Mouse (Mus musculus): ENCODE results near the gene Cdhr4.
"Not testable (repeated sequence)": the region's sequence is repeated elsewhere in the genome, so short reads cannot be mapped to it uniquely, and the experiment has no call there.

The Cdhr4 gene

DNA sequence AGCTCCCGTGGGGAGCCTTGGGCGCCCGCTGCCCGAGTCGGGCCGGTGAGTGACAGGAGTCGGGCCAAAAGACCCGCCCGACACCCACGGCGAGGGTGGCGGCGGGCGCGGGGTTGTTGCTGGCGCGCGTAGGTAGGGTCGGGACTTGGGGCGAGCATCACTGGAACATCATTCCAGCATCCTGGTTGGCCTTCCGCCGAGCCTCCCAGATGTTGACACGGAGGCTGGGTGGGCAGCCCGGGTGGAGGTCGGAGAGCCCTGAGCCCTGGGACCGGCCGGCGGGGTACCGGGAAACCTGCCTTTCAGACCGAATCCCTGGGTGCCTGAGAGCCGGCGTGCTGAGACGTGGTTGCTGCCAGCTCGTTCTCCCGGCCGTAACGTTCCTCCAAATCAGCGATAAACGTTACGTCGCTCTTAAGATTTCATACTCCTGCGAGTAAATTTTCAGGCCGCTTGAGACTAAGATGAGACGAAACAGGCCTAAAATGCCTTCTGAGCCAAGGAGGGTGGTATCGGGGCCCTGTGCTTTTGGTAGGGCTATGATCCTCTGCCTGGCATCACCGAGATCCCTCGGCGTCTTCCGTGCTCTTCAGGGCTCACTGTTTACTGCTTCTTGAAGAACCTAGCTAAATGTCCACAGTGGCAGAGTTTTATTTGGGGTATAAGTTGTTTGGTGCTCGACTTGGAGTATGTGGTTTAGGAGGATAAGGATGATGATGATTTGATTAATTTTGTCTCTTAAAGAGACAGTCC is 10.7 kb downstream of the Cdhr4 start:
- no peak for DNase-seq (ENCODE audit: inconsistent age in 2 of 2, low spot score in 1 of 2)

DNA sequence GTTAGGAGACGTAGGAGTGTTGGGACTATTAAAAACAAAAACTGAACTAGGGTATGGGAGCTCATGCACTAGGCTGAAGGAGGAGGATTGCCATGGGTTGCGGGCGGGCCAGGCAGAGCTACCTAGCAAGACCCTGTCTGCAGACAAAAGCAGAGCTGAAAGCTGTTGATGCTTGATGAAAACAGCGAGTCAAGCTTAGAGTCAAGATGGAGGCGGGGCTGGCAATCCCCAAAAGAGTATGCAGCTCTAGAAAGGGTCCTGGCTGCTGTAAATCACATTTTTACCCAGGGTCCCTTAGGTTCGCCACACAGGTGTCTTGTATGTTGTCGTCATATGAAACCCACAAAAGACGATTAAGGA is 11.2 kb downstream of the Cdhr4 start:
- peak in 1 of 2 experiments; percentile 68 for DNase-seq (ENCODE audit: inconsistent age in 2 of 2, low spot score in 1 of 2)

DNA sequence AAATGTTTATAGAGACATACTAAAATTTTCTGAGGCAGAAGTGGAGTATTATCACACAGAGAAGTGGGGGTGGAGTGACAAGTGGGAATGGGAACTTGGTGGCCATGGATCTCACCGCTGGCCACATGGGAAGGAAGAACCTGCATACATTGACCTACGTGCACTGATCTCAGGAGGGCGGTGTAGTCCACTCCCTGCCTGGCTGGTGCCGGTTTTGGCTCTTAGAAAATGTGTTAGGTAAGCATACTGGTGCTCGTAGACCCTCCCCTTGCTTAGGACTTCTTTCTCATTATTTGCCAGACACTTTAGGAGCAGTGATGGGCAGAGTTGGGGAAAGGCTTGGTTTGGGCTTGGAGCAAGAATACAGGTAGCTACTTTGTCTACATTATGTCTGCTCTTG is 15.7 kb downstream of the Cdhr4 start:
- no peak for DNase-seq (ENCODE audit: inconsistent age in 2 of 2, low spot score in 1 of 2)

DNA sequence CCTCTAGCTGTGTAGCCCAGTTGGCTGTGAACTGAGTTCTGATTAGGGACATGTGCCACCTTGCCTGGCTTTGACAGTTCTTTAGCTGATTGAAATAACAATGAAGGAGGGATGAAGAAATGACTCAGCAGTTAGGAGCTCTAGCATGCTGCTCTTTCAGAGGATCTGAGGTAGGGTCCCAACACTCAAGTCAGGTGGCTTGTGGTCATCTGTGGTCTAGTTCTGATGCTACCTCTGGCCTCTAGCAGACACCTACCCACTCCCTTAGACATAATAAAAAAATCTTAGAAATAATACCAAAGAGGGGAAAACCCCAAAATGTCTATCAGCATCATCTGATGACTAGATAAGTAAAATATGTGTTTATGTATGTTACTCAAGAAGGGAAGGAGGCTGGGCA is 18.1 kb downstream of the Cdhr4 start:
- no peak for DNase-seq (ENCODE audit: inconsistent age in 2 of 2, low spot score in 1 of 2)

DNA sequence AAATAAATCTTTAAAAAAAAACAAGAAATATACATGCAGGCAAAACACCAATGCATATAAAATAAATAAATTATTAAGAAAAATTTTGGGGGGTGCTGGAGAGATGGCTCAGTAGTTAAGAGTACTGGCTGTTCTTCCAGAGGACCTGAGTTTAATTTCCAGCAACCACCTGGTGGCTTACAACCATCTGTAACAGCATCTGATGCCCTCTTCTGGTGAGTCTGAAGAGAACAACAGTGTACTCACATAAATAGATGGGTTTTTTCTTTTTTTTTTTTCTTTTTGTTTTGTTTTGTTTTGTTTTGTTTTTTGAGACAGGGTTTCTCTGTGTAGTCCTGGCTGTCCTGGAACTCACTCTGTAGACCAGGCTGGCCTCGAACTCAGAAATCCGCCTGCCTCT is 21.3 kb downstream of the Cdhr4 start:
- DNase-seq (ENCODE audit: inconsistent age in 2 of 2, low spot score in 1 of 2), result not testable (repeated sequence)

DNA sequence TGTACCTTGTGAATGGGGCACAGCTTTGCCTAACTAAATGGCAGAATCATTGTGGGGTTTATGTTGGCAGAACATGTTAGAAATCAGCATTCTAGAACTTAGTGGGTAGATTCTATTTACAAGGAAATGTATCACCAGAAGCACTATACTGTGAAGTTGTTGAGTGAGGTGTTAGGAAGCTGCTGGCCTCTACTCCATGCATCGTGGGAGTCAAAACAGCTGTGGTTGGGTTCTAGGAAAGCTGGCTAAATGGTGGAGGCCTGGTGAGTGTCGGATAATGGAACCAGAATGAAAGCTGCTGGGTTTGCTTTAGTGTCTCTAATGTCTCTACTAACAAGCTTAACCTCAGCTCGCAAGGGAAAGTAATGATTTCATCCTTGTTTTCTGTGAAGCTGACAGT is 24.8 kb downstream of the Cdhr4 start:
- DNase-seq (ENCODE audit: inconsistent age in 2 of 2, low spot score in 1 of 2), result no peak

DNA sequence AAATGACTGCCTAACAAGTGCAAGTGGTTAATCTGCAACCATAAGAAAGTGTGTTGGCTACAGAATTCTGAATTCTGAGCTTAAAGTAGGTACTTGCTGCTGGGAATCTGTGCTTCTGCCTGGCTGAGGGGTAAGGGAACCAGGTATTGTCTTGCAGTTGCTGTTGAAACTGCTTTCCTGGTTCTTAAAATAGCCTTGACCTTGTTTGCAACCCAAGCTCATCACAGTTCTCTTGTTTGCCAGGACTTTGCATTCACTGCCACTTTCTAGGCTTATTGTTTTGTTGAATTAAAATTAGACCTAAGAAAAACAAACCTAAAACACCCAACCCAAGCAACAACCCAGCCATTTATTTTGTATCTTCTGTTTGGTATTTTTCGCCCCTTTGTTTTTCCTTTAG is 28.4 kb downstream of the Cdhr4 start:
- peak in 1 of 2 experiments; percentile 59 for DNase-seq (ENCODE audit: inconsistent age in 2 of 2, low spot score in 1 of 2)

DNA sequence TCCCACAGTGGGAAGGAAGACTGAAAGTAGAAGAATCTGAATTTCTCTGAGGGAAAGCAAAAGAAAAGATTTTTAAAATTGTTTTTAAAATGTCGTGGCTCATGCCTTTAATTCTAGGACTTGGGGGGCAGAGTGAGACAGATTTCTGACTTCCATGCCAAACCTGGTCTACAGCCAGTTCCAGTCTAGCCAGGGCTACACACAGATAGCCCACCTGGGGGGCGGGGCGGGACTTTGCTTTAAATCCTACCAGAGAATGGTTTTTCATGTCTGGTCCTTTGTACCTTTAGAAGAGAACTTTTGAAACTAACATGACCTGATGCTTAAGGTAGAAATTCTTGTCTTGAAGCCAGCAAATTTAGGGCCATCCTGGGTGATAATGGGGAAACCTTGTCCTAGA is 30.9 kb downstream of the Cdhr4 start:
- no peak for DNase-seq (ENCODE audit: inconsistent age in 2 of 2, low spot score in 1 of 2)

DNA sequence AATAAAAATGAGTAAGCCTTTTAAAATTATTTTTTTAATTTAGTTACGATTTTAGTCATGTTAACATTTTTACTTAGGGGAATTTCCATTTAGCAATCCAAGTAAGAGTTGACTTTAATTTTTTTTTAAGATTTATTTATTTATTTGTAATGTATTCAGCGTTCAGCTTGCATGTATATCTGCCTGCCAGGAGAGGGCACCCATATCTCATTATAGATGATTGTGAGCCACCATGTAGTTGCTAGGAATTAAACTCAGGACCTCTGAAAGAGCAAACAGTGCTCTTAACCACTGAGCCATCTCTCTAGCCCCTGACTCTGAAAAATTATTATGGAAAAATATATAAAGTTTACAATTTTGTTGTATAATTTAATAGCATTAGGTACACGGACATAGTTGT is 34.3 kb downstream of the Cdhr4 start:
- DNase-seq (ENCODE audit: inconsistent age in 2 of 2, low spot score in 1 of 2), result no peak

DNA sequence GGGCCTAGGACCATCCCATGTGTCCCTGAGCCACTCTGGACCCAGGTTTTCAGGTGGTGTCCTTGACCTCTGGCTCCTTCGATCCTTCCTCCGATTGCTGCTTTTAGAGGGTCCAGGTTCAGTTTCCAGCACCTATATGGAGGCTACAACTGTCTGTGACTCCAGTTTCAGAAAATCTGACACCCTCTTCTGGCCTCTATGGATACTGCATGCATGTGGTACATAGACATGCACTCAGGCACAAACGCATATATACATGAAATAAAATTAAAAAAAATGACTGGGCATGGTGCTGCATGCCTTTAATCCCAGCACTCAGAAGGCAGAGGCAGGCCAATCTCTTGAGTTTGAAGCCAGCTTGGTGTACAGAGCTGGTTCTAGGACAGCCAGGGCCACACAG is 35.6 kb downstream of the Cdhr4 start:
- no peak for DNase-seq (ENCODE audit: inconsistent age in 2 of 2, low spot score in 1 of 2)

DNA sequence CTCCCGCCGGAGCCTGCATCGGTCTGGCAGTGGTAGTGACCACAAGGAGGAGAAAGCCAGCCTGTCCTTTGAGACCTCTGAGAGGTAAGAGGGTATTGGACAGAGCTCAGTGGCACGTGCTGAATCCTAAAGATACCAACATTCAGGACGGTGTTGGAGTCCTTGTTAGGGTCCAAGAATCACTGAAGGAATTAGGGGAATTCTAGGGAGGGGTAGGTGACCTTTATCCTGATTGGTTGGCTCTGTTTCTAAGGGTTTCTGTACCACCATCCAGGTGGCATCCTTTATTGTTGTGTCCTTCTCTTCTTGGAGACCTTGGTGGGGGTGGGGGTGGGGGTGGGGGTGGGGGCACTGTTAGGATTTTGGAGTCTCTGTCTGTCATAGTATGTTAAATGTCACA is 39.8 kb downstream of the Cdhr4 start:
- no peak for DNase-seq (ENCODE audit: inconsistent age in 2 of 2, low spot score in 1 of 2)

DNA sequence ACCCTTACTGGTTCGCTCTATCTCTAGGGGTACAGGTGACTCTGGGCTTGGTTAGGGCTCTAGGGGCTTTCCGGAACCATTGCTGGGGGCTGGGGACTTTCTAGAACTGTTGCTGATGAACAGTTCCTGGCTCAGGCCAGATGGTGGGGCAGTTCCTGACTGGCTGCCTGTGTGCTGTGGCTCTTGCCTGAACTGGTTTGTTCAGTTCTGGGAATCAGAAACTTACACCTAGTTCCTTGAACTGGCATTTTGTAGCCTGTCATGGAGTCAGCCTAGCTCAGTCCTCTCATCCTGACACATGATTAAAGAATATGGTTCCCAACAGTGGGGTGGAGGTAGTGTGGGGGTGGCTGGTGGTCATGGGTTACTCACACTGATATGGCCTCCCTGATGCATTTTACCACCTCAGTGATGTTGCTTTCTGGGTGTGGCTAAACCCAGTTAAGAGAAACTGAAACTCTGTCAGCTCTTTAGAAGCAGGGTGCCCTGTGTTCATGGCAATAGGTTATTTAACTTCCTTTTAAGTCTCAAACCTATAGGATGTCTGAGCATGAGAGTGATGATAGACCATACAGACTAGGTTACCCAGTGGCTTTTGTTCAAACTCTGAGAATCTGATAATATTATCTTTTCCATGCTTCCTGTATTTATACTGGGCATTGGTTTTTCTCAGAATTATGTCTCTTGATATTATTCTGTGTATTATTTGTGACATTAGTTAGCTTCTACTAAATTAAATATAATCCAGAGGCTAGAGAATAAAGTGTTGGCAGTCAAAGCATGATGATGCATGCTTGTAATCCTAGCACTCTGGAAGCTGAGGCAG is 43.2 kb downstream of the Cdhr4 start:
- no peak for DNase-seq (ENCODE audit: inconsistent age in 2 of 2, low spot score in 1 of 2)

DNA sequence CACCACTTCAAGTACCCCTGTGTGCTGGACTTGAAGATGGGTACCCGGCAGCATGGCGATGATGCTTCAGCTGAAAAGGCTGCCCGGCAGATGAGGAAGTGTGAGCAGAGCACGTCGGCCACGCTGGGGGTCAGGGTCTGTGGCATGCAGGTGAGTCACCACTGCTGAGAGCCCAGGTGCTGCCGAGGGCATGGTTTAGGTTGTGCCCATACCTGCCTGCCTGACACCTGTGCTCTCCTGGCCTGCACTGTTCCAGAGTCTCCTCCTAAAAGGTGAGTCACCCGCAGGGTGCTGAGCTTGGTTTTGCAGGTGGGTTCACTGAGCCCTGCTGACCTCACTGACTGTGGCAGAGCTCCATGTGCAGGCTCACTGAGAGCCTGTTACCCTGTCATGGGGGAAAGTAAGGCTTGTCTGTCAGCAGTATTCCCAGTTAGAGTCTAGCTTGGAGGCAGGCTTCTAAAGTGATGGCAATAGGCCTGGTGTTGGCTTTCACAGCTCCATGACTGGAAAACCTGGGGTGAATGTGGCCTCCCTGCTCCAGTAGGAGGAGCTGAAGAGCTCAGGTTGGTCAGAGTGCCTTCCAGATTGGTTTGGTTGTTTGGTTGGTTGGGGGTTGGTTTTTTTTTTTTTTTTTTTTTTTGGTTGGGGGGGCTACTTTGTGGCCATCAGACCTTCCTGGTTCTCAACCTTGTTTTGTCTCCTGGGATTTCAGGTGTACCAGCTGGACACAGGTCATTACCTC is 52.6 kb downstream of the Cdhr4 start:
- DNase-seq (ENCODE audit: inconsistent age in 2 of 2, low spot score in 1 of 2), result no peak

DNA sequence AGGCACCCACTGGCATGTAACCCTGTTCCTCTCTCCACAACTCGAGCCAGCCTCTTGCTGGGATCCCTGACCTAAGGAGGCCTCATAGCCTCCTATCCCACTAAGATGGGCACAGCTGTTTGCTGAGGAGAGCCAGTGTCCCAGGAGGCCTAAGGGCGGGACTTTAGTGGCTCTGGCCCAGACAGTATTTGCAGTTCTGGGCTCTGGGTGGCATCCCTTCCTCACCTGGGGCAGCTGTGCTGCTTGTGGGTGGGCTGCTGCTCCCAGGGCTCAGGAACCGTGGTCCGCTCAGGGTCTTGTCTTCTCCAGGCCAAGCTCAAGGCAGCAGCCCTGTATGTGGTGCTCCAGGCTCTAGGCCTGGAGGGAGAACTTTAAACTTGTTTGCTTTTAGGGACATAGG is 54.3 kb downstream of the Cdhr4 start:
- no peak for DNase-seq (ENCODE audit: inconsistent age in 2 of 2, low spot score in 1 of 2)

DNA sequence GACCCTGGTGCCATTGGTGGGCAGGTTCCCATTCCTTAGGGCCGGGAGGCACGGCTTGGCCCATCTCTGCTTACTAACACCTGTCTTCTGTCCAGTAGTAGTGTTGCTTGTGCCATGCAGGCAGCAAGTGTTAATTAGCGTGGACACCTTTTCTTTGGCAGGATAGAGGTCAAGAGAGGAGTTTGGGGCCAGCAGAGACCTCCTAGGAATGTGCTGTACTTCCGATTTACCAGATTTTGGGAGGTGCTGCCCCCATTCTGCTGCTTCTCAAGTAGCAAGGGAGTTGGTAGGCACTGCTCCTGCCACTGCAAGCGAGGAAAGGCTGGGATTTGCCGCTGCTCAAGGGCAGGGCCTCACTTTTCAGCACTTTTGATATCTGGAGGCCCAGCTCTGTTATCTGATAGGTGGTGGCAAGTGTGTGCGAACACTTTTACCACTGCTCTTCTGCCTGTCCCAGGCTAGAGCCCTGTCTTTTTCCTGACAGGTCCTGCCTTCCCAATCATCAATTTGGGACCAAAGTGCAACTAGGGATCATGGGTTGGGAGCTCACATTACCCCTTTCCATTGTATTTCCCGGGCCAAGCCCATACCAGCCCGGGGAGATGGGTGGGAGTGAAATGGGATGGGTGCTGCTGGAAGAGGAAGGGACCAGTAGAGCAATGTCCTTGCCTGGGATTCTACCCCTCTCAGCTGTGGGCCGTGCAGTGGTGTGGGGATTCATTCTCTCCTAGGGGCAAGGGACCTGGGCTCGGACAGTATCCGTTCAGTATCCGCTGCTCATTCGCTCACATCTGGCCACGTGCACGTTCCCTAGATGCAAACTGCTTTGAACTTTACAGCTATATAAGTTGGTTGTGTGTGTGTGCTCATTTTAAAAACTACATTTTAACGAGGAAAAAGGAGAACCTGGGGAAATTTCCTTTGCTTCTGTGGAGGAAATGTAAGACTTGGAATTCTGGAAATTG is 55.6 kb downstream of the Cdhr4 start:
- DNase-seq (ENCODE audit: inconsistent age in 2 of 2, low spot score in 1 of 2), result no peak

DNA sequence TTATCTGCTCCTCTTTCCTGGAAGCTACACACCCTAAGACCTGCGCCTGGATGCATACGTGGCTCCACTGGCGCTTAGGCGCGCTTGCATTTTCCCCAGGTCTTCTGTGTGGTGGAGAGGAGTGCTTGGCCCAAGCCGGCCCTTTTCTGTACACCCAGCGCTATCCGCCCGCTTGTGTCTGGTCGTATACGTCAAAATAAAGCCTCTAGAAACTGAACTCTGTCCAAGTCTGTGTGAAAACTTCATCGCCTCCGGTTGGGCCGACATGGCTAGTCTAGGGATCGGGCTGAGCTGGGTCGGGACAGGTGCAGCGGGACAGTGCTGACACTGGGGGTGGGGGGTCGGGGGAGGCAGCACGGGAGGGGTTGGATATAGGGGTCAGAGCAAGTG is 56.3 kb downstream of the Cdhr4 start:
- peak in 1 of 2 experiments; percentile 82 for DNase-seq (ENCODE audit: inconsistent age in 2 of 2, low spot score in 1 of 2)

DNA sequence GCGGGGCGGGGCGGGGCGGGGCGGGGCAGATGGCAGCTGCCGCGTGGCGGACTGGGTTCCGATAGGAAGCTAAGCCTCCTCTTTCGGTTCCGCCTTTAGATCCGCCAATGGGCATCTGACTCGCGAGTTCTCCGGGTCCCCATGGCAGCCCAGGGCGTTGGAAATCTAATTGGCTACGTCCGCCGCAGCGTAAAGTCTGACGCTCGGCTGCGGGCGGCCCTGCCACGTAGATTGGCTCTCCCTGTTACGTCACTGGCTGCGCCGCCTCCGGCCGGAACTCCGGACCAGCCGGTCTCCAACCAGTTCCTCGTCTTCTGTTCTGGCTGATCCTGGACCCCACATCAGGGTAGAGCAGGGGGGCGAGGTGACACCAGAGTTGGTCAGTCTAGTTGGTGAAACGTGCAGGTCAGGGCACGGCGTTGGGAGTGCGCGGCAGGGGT is 56.7 kb downstream of the Cdhr4 start, which contains the start of gene Gmppb:
TSS of gene Gmppb (plus strand) at position 227 of the 440 bp plus-strand sequence.
- peak; percentile 98 for DNase-seq (ENCODE audit: inconsistent age in 2 of 2, low spot score in 1 of 2)

Measured in adrenal gland, adult (tissue).